Mouse (Mus musculus) c-Kit-positive CD71-negative TER-119-negative erythroid progenitor cells, embryonic 14.5 days (primary cell): ENCODE measurements around the gene Cela2a.
A peak's percentile ranks its signal among the peaks of the same experiment; 100 is the strongest.
"Not testable (repeated sequence)": the region's sequence is repeated elsewhere in the genome, so short reads cannot be mapped to it uniquely, and the experiment has no call there.

Experiments
- DNase-seq: peaks from one replicate; pipeline ENCODE4 v3.0.0-alpha.2; 2013; ENCODE audit warnings: low read depth

The Cela2a gene

DNA sequence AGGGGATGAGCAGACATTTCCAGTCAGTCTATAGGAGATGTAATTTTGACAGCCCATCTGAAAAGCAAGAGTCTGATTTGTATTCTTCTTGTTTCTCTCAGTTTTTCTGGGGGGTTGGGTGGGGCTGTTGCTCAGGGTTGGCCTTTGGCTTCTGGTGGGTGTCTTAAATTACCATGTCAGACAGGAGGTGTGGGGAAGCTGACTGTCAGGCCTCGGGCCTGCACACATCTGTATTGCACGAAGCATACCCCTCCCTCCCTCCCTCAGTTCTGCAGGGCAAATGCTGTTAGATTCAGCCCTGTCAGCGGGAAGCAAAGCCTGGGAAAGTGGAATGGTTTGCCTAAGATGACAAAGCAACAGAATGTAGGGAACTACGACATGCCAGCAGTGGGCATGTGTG, 29.0 kb downstream of the Cela2a start:
- DNase-seq = no peak

DNA sequence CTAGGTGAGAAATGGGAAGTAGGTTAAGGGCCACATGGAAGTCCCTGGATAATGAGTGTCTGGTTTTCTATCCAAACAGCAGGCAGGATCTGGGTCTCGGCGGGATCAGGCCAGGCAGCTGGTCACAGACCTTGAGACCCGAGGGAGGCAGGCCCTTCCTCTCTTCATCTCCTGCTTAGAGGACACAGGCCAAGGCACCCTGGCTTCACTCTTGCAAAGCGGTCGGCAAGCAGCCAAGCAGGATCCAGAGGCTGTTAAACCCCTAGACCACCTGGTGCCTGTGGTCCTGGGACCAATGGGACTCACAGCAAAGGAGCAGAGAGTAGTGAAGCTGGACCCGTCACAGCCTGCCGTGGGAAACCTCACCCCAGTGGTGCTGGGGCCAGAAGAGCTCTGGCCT, 29.6 kb downstream of the Cela2a start:
- DNase-seq = no peak

DNA sequence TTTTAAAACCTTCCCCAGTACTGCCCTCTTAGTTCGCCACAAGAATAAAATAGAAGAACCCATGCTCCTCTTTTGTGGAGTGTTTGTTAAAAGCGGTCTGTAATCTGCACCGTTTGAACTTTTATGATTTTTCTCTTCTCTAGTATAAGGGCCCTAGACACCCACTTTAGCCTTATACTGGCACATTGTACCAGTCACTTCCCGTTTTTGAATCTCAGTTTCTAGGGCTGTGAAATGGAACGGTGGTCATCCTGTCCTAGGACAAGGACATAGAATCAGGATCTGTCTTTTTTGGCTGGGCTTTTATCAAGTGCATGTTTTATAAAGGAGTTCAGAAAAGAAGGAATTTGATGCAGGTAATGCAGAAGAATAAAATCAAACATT, 31.8 kb downstream of the Cela2a start:
- no peak for DNase-seq

DNA sequence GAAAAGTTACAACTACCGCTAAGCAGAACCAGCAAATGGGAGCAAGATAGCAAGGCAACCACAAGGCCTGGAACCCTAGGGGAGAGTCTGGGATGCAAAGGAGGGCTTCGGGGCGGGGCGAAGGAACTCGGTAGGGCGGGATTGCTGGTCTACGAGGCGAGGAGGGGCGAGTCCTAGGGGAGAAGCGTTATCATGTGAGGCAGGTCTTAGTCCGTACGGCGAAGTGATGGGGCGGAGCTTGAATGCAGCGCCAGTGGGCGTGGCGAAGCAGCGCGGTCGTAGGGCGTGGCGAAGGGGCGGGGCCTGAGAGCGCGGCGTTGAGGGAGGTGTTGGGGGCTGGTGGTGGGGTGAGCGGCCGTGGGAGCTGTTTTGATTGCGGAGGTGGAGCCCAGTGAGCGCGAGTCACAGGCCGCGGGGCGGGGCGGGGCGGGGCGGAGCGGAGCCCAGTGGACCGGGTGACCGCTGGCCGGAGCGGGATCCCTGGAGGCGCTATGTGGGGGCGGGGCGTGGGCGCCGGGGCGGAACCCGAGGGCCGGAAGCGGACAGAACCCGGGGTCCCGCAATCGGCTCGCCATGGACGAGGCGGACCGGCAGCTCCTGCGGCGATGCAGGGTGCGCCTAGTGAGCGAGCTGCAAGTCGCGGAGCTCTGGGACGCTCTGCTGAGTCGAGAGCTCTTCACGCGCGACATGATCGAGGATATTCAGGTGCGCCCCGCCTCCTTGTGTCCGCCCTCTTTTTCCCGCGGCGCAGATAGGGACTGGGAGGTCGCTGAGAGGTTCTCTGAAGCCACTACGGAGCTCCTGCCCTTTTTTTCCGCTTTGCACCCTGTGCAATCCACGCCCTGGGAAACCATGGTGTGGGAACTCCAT, 32.4 kb downstream of the Cela2a start, which contains the start of gene Casp9:
Casp9 (plus strand) TSS at position 331 of the 870 bp plus-strand sequence.
- peak; percentile 91 for DNase-seq

DNA sequence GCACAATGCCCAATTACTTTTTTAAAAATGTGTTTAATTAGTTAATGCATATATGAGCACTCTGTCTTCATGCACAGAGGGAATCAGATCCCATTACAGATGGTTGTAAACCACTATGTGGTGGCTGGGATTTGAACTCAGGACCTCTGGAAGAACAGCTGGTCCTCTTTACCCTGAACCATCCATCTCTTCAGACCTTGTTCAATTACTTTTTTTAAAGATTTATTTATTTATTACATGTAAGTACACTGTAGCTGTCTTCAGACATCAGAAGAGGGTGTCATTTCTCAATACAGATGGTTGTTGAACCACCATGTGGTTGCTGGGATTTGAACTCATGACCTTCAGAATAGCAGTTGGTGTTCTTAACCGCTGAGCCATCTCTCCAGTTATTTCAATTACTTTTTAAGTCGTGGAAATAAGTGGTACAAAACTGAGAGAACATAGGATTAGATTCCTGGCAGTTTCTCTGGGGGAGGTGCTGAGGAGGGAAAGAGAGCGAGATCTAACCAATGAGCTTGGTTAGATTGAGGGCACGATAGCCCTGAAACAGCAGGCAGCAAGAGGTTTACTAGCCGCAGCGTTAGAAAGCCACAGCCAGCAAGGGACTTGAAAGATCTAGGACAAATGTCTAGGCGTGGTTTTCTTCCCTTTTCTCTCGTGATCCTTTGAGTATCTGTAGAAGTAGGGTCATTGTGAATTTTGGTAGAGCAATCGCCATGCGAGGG, 33.2 kb downstream of the Cela2a start:
- DNase-seq = no peak

DNA sequence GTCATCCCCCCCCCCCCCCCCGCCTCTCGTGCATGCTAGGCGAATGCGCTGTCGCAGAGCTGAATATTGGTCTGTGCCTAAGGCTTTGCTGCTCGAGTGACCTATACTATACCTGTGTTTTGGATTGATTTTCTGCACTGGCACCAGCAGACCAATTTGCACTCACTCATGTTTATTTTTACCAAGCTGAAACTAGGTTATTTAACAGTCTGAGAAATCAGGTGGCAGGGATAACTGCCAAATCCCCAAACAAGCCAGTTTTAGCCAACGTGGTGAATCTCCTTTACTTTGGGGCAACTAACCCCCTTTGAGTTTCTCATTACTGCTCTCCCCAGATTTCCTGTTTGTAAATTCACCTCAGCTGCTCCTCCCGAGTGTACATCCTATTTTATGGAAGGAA, 34.0 kb downstream of the Cela2a start:
- DNase-seq = no peak

DNA sequence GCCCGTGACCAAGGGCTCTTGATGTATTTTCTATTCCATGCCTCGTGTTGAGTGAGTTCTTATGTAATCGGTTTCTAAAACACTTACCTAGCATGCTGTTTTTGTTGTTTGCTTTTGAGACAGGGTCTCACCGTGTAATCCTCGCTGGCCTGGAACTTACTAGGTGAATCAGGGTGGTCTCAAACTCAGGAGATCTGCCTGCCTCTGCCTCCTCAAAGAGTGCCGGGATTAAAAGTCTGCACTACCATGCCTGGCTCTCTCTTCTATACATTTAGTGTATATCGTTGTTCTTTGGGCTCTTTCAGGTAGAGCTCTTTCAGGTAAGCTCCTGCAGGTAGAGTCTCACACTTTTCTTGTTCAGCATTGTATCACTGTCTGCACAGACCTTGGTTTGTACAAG, 34.5 kb downstream of the Cela2a start:
- DNase-seq = no peak

DNA sequence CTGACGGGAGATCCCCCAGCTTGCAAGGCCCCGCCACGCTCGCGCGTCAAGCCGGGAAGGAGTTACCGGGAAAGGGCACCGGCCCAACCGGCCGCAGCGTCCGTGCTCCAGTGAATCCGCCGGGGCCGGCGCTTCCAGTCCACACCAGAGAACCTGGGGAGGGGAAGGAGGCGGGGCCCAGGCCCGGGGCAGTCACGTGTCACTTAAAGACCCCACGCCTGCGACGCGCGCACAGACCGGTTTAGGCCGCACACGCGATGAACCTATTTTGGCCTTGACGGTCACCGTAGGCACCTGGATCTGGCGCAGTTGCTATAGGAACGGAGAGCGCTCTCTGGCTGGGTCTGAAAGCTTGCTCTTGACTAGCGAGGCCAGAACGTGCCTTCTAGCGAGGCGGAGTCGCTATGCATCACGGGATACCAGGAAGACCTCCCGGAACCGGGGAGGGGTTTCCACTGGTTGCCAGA, 35.4 kb downstream of the Cela2a start, which contains the start of gene Dnajc16:
Dnajc16 (minus strand) TSS at position 408 of the 467 bp plus-strand sequence.
- peak; percentile 98 for DNase-seq

DNA sequence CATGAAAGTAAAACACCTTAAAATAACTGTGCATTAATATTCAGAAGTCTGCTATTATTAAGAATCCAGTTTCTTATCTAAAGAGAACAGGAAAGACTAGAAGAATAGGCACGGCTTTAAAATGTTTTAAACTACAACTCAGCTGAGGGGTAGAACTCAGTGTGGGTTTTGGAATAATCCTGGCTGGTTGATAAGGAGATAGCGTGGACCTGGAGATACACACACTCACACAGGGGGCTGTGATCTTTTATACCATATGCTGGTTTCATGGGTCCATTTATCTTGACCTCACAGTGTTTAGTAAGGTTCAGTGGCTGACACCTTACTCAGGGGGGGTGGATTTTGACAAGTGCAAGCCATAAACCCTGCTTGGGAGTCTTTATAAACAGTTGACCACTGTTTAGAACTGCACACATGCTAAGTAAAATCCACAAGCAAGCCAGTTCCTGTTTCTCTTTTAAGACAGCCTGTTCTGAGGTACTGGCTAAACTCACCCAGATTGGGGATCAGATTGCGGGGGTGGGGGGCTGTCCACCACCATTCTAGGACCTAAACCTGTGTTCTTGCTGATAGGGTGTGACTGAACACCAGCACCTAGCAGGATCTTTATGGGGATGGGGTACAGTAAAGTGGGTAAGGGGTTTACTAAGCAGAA, 36.3 kb downstream of the Cela2a start:
- DNase-seq = no peak

DNA sequence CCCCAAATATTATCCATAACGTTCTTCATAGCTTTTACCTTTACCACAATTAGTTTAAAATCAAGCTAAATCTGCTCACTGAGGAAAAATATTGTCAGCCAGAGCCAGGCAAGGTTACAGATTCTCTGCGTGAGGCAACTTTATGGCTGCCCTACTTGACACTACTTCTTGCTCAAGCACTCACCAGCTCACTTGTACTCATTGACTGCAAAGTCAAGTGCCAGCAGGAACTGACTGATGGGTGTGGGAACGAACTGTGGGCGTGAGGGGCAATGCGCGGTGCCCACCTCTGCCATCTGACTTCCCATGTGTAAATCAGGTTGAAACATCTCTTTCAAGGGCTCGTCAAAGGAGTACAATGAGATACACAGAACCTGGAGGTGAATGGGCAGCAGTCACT, 38.5 kb downstream of the Cela2a start:
- no peak for DNase-seq

DNA sequence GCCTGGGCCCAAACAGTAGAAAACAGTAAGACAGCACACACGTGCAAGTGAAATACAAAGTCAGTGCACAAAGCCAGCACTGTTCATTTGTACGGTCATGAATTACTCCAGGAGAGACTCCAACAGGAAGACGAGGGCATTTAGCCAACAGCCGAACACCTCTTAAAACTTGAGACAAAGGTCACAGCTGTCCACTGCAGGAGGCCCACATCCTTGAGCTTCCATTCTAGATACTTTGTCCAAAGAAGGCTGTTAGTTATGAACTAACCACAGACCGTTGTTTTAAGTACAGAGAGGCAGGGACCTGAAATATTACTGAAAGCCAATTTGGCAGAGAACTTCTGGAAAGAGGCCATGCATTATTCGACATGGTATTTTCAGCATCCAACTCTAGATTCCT, 38.9 kb downstream of the Cela2a start:
- DNase-seq = no peak

DNA sequence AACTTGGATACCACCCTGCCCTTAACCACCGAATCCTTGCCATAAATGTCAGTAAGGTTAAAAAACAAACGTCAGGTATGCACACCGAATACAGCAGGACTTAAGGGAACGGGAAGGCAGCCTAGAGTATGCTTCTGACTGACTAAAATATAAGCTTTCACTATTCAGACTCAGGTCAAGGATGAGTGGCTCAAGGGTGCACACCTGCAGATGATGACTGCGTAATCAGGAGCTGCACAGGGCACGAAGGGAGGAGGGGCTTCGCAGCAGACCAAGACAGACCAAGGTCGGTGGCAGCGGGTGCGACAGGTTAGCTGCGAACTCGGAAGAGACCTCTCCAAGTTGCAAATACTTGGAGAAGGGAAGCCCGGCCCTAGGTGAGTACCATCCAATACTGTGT, 39.8 kb downstream of the Cela2a start:
- DNase-seq = no peak

DNA sequence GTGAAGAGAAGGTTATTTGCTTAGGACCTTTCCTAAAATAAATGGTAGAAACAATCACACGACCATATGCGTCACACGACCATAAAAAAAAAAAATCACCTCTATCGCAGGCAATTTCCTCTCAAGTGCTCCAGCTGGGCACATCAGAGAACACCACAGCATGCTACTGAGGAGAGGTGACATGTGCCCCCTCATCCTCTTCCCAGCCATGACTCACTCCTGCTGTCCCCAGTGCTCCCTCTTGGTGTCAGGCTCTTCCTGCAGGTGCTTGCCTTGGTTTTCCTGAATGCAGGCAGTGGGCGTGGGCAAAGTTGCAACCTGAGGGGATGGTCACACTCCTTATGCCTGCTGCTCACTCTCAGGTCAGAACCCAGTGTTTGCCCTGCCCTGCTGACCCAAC, 41.1 kb downstream of the Cela2a start:
- DNase-seq = no peak

DNA sequence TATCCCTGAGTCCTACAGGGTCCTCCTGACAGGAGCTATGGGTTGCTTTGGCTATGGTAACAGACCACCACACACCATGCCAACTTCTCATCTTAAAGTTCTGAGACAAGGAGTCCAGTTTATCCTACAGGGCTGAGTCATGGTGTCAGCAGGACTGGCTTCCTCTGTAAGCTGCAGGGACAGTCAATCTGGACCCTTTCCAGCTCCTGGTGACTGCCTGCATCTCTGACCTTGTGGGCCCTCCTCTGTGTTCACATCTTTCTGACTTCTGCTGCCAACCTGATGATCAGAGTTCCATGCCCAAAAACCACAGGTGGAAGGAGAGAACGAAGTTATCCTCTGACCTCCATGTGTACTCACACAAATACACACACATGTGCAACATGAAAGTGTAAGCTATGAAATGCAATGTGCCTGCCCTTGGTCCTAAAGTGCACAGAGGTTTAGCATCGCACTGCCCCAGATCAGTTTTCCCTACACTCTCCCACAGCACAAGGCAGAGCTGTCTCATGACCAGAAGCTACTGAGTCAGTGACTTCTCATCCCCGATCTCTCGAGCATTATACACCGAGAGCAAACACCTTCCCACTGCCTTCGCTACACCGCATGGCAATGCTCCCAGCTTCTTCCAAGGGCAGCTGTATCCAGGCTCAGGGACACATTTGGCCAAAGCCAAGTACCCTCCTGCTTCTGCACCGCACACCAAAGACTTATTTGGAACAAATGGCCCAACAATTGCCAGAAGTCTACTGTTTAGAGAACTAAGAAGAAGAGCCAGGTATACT, 44.6 kb downstream of the Cela2a start:
- DNase-seq = no peak

DNA sequence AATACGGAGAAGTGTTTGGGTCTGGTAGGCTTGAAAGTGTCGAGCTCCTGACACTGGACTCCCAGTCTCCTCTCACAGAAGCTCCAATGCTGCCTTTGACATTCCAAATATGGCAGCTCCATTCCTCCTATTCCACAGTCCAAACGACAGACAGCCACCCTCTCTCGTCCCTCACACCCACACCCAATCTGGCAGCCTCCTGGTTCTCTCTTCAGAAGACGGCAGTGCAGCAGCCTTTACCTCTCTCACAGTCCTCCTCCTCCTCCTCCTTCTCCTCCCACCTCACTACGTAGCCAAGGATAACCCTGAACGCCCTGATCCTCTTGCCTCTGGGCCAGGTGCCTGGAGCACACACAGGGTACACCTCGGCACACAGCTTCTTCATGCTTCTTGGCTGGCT, 46.1 kb downstream of the Cela2a start:
- DNase-seq = no peak

DNA sequence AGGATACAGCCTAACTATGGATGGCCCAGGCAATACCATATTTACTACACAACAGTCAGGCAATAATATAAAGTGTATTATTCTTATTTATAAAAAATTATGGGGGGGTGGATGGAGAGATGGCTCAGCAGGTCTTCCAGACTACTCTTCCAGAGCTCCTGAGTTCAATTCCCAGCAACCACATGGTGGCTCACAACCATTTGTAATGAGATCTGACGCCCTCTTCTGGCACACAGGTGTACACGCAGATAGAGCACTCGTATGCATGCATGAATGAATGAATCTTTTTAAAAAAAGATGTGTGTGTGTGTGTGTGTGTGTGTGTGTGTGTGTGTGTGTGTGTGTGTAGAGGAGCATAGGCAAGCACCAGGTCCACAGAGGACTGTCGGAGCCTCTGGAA, 52.9 kb downstream of the Cela2a start:
- DNase-seq = not testable (repeated sequence)

DNA sequence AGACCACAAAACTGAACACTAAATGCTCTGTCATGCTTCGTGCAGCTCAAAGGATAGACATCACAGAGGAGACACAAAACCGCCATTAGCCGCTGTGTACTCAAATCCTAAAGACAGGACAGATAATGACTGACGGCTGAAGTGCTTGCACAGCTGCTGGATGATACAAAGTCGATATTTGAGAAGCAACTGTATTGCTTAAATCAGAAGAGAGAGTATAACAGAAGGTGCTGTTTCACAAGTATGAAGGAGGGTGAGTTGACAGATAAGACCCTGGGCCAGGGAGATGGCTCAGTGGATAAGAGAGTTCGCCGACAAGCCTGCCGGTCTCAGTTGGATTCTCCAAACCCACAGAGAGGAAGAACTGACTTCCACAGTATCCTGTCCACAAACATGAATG, 54.1 kb downstream of the Cela2a start:
- DNase-seq = no peak

DNA sequence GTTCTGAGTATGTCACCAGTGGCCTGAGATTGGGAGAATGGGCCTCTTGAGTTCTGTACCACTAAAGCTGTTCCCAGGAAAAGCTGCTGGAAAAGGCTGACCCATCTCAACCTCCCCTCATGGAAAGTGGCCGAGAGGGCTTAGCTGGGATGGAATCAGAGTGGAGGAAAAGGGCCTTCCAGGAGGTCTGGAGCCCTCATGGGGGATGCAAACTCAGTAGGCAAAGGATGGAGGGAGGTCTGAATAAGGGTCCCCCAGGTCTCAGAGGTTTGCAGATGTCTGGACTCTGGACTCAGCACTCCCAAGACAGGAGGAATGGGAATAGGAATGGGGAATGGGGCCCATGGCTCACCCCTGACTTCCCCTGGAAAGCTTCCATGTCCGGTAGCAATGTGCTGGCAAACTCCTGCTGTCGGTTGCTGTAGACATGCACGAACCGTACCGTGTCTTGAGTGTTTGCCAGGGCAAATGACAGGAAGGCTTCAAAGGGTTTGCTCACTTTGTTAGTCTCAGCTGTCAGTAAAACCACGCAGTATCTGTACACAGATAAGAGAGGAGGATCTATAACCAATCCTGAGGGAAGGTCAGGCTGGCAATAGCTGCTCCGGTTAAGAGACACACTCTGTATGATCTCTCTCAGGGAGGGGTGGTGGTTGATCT, 56.3 kb downstream of the Cela2a start:
- DNase-seq = no peak

DNA sequence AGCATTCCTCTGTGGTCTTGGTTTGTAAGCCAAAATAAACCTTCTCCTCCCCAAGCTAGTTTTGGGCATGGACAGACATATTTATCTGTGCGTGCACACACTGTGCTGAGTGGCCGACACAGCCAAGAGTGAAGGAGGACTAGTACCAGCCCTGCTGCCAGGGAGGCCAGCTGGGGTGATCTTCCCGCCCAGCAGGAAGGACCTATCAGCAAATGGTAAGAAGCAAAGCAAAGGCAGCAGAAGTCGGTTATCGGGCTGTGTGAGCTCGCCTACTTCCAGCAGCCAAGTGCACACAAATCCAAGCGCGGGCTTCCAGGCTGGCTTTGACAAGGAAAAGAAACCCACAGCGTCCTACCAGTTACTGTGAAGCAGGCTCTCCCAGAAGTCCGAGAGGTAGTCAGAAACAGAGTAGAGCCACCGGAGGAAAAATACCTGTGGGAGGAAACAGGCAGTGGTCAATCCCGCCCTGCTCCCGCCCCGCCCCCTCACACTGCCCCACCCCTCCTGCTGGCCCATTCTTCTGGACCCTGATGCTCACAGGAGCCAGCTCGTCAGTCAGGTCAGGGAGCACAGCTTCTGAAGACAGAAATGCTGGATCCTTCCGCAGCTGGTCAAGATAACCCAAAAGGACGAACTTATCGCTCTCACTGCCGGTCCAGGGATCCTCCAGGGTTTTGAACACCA, 58.5 kb downstream of the Cela2a start:
- DNase-seq = no peak

DNA sequence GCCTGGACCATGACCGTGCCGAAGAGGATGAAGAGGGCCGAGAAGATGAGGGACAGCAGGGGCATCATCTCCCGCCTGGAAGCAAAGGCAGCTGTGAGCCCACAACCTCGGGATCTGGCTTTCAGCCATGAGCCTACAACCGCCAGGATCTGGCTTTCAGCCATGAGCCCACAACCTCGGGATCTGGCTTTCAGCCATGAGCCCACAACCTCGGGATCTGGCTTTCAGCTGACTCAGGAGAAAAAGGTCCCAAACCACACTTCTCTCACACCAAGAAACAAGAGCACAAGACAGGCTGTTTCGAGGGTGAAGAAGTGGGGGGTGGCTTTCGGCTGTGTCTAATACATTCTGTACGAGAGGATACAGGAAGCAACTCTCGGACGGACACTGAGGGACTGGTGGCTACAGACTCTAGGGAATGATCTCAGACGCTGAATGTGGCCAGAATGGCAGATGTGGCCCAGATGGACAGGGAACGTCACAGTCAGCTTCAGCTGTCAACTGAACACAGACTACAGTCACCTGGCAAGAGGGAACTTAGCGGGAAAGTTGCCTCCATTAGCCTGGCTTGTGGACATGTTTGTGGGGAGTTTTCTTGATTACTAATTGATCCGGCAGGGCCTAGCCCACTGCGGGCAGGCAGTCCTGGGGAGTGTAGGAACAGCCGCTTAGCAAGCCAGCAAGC, 59.1 kb downstream of the Cela2a start:
- no peak for DNase-seq
